Mouse (Mus musculus) stomach, embryonic 16.5 days (tissue): Measurements from ENCODE around the gene Cftr. TPM values are rescaled to one million over a fixed set of nuclear protein-coding genes. Genes with fewer than 3 reads are reported as not detected.

Experiments used
- ATAC-seq: fragments of 200-750 bp; cut with Nextera tagmentation; 2 replicates; pipeline ENCODE4 v1.8.0; 2017; ENCODE audit warnings: moderate number of reproducible peaks, moderate TSS enrichment; ENCODE audit not compliant: insufficient read depth, low FRiP score
- H3K27ac ChIP-seq: fragments of 300-500 bp; sonication (generic); 2 replicates; pipeline ENCODE4 v1.5.1; 2014; ENCODE audit warnings: low read length
- H3K27me3 ChIP-seq: fragments of 300-500 bp; sonication (generic); 2 replicates; pipeline ENCODE4 v1.6.1; 2014; ENCODE audit warnings: low read length, control low read depth, mixed read lengths; ENCODE audit not compliant: control insufficient read depth, insufficient read depth
- H3K36me3 ChIP-seq: fragments of 300-500 bp; sonication (generic); 2 replicates; pipeline ENCODE4 v1.6.1; 2014; ENCODE audit warnings: low read length; ENCODE audit not compliant: control insufficient read depth, insufficient read depth
- H3K4me1 ChIP-seq: fragments of 300-500 bp; sonication (generic); 2 replicates; pipeline ENCODE4 v1.6.1; 2014; ENCODE audit warnings: low read length, control low read depth, mixed read lengths; ENCODE audit not compliant: control insufficient read depth, insufficient read depth
- H3K4me2 ChIP-seq: fragments of 300-500 bp; sonication (generic); 2 replicates; pipeline ENCODE4 v1.6.1; 2014; ENCODE audit warnings: low read depth, low read length, mixed read lengths
- H3K4me3 ChIP-seq: fragments of 300-500 bp; sonication (generic); replicated peaks from 2 replicates; pipeline ENCODE4 v1.5.1; 2014; ENCODE audit warnings: mild to moderate bottlenecking, low read length
- H3K9ac ChIP-seq: fragments of 300-500 bp; sonication (generic); 2 replicates; pipeline ENCODE4 v1.6.1; 2014; ENCODE audit warnings: low read length
- H3K9me3 ChIP-seq: fragments of 300-500 bp; sonication (generic); replicated peaks from 2 replicates; pipeline ENCODE4 v1.6.1; 2016; ENCODE audit warnings: low read length, control low read depth; ENCODE audit not compliant: control insufficient read depth
- WGBS: fragments of 180-500 bp; shearing (Covaris S2); extraction: QIAGEN DNeasy Blood & Tissue Kit; methylation state at CpG from one replicate; pipeline ENCODE4 v1.1.7; 2014; 5-methylcytosine and 5-hydroxymethylcytosine counted together
- polyA plus RNA-seq: library from polyadenylated mRNA; unstranded; fragments of >200 nt; fragmentation: Nextera tagmentation; extraction: Ambion mirVana; gene quantifications from 2 replicates; pipeline ENCODE4 v1.2.1, GENCODE M21; 2015

The Cftr gene
- polyA plus RNA-seq, 1 experiment from 2014 or later, result 3.9 TPM

DNA sequence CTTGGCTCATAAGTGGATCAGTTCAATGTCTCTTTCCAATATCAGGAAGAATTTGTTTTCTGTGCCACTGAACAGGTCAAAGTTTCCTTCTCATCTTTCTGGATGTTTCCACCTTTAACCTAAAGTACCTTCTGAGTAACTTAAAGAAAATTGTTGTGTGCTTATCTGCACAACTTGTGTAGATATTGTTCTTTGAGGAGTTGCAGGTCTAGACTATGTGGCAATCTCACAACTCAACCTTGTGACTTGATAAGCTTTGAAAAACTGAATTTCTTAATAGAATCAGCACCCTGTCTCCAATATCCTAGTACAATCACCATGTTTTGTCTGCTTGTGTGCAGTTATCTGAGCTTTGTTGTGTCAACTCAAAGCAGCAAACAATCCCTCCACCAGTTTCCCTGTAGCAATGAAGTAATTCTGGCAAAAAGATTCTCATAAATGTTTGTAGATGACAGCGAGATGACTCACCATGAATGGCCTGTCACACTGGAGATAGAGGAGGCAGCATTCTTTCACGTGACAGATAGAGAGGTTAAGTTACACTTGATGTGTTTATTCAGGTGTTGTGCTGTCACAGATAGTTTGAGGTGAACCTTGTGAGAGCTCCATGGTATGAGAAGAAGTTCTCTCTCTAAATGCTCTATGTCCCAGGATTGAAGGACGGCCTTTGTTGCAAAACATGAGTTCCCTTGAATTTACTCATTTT, 178.8 kb downstream of the Cftr start:
- H3K4me1 ChIP-seq, result no peaks in the 10 kb centered on the region
- no peaks in the 10 kb centered on the region for H3K27me3 ChIP-seq
- 50% methylated on average over 3 of the region's 3 CpGs for WGBS
- H3K9ac ChIP-seq, result no peak overlapping the region
- H3K9me3 ChIP-seq, result no peaks in the 10 kb centered on the region
- no peak overlapping the region for H3K4me2 ChIP-seq
- no peak overlapping the region for H3K27ac ChIP-seq
- no peaks in the 10 kb centered on the region for H3K36me3 ChIP-seq
- H3K4me3 ChIP-seq, result no peak overlapping the region
- ATAC-seq, result no peak

DNA sequence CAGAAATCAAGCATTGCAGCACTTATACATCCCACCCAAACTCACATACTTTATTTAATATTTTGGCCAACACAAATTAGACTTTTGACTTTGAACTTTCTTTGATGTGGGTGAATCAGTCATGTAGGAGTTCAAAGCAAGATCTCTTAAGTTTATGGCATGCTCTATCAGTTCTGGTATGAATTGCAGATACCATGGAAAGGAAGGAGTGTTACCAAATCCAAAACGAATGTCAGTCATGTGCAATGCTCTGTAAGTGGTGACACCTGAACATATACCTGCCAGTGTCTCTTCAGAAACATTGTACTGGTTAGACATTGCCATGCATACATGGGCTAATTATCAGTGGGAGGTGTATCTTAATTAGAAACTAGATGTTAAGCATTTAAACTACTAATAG, 189.7 kb downstream of the Cftr start:
- no peaks in the 10 kb centered on the region for H3K9me3 ChIP-seq
- H3K9ac ChIP-seq, result no peak overlapping the region
- H3K4me1 ChIP-seq, result no peaks in the 10 kb centered on the region
- H3K36me3 ChIP-seq, result no peaks in the 10 kb centered on the region
- no peak overlapping the region for H3K4me2 ChIP-seq
- no peaks in the 10 kb centered on the region for H3K27me3 ChIP-seq
- no peak for ATAC-seq
- 70% methylated on average over 1 of the region's 1 CpGs for WGBS
- H3K4me3 ChIP-seq, result no peak overlapping the region
- H3K27ac ChIP-seq, result no peak overlapping the region

GRCm38 (mm10) chr6:18360955-18361354, 190.5 kb downstream of the Cftr start:
- H3K9me3 ChIP-seq, result no peaks in the 10 kb centered on the region
- no peak overlapping the region for H3K4me3 ChIP-seq
- ATAC-seq, result no peak
- H3K36me3 ChIP-seq, result no peaks in the 10 kb centered on the region
- no peak overlapping the region for H3K27ac ChIP-seq
- H3K4me1 ChIP-seq, result no peaks in the 10 kb centered on the region
- no peaks in the 10 kb centered on the region for H3K27me3 ChIP-seq
- no peak overlapping the region for H3K4me2 ChIP-seq
- no peak overlapping the region for H3K9ac ChIP-seq

- ATAC-seq, result no peak
- Histone ChIP-seq H3K27me3 (no peaks in the 10 kb centered on the region), H3K9me3 (no peaks in the 10 kb centered on the region), H3K36me3 (no peaks in the 10 kb centered on the region), H3K4me3 (no peak overlapping the region), H3K4me1 (no peaks in the 10 kb centered on the region), H3K4me2 (no peak overlapping the region), H3K9ac (no peak overlapping the region), H3K27ac (no peak overlapping the region)
- WGBS, result 72% methylated on average over 5 of the region's 5 CpGs
Measured at GRCm38 (mm10) chr6:18362232-18362631, 191.7 kb downstream of the Cftr start.

DNA sequence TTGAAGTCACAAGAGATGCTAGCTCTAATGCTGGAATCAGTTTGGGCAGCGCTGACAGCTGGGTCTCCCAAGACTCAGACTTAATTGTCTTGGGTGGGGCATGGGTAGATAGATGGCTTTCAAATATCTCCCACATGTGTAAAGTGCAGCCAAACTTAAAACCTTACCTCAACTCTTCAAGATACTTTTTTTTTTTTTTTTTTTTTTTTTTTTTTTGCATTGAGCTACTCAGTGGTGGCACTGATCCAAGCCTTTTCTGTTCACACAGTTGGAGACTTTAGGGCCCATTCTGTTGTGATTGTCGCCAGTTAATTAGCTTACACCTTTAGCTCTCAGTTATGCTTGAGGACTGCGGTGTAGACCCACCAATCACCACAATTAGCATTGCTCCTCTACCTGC, 198.6 kb downstream of the Cftr start:
- Histone ChIP-seq H3K27me3 (no peaks in the 10 kb centered on the region), H3K4me3 (no peak overlapping the region), H3K4me1 (no peaks in the 10 kb centered on the region), H3K9me3 (no peaks in the 10 kb centered on the region), H3K9ac (no peak overlapping the region), H3K4me2 (no peak overlapping the region), H3K27ac (no peak overlapping the region), H3K36me3 (0 out of 2 replicates have a peak, but pooled peaks cover 3% of the 10 kb centered on the region)
- WGBS, result 87% methylated on average over 3 of the region's 3 CpGs
- no peak for ATAC-seq

DNA sequence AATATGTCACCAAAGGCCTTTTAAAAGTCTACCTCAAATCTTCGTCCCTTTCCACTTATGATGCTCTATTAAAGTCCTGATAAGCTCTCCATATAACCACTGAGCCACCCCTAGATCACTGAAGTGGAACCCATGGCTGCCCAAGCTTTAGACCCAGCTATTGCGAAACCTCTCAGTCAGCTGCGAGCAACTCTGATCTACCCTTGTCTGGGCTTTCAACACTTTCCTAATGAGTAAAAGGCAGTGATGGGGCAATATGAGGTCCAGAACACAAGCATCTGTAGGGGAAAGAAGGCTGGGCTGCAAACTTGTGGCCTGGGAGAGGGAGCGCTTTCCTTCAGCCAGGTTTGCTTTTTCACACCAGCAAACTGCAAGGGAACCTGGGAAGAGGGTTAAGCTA, 199.2 kb downstream of the Cftr start:
- 92% methylated on average over 4 of the region's 4 CpGs for WGBS
- Histone ChIP-seq H3K9ac (no peak overlapping the region), H3K4me1 (no peaks in the 10 kb centered on the region), H3K4me3 (no peak overlapping the region), H3K27me3 (no peaks in the 10 kb centered on the region), H3K27ac (no peak overlapping the region), H3K36me3 (0 out of 2 replicates have a peak, but pooled peaks cover 3% of the 10 kb centered on the region), H3K9me3 (no peaks in the 10 kb centered on the region), H3K4me2 (no peak overlapping the region)
- ATAC-seq, result no peak

Other genes starting within 250 kb of the Cftr start
- 2.9 and 3.2 TPM in 2 replicates for gene Wnt2, start 140.1 kb upstream of the Cftr start, polyA plus RNA-seq
- gene Asz1, start 61.6 kb upstream of the Cftr start, polyA plus RNA-seq, result not detected in 2 replicates